Mouse (Mus musculus) midbrain, embryonic 13.5 days (tissue): ENCODE results near the gene Fstl4. TPM values are rescaled to one million over a fixed set of nuclear protein-coding genes. Genes with fewer than 3 reads are reported as not detected.

Experiments used
- ATAC-seq: fragments of 200-750 bp; cut with Nextera tagmentation; 2 replicates; pipeline ENCODE4 v1.8.0; 2017; ENCODE audit warnings: mild to moderate bottlenecking, moderate TSS enrichment, moderate library complexity
- H3K27ac ChIP-seq: fragments of 300-500 bp; sonication (generic); 2 replicates; pipeline ENCODE4 v1.5.1; 2015; ENCODE audit warnings: inconsistent platforms, mild to moderate bottlenecking, moderate library complexity
- H3K27me3 ChIP-seq: fragments of 300-500 bp; sonication (generic); 2 replicates; pipeline ENCODE4 v1.6.1; 2015; ENCODE audit warnings: mild to moderate bottlenecking, inconsistent platforms
- H3K36me3 ChIP-seq: fragments of 300-500 bp; sonication (generic); 2 replicates; pipeline ENCODE4 v1.6.1; 2015; ENCODE audit warnings: mild to moderate bottlenecking, inconsistent platforms
- H3K4me1 ChIP-seq: fragments of 300-500 bp; sonication (generic); replicated peaks from 2 replicates; pipeline ENCODE4 v1.6.1; 2015; ENCODE audit warnings: inconsistent platforms
- H3K4me2 ChIP-seq: fragments of 300-500 bp; sonication (generic); replicated peaks from 2 replicates; pipeline ENCODE4 v1.6.1; 2015; ENCODE audit warnings: moderate library complexity, mild to moderate bottlenecking, inconsistent platforms
- H3K4me3 ChIP-seq: fragments of 300-500 bp; sonication (generic); replicated peaks from 2 replicates; pipeline ENCODE4 v1.5.1; 2015; ENCODE audit warnings: mild to moderate bottlenecking, inconsistent platforms
- H3K9ac ChIP-seq: fragments of 300-500 bp; sonication (generic); replicated peaks from 2 replicates; pipeline ENCODE4 v1.6.1; 2015; ENCODE audit warnings: mild to moderate bottlenecking, inconsistent platforms
- H3K9me3 ChIP-seq: fragments of 300-500 bp; sonication (generic); 2 replicates; pipeline ENCODE4 v1.6.1; 2016; ENCODE audit warnings: mild to moderate bottlenecking, inconsistent platforms
- WGBS: fragments of 180-500 bp; shearing (Covaris S2); methylation state at CpG from one replicate; pipeline ENCODE4 v1.1.7; 2015; 5-methylcytosine and 5-hydroxymethylcytosine counted together
- polyA plus RNA-seq: library from polyadenylated mRNA; unstranded; fragments of >200 nt; fragmentation: Nextera tagmentation; extraction: Ambion mirVana; gene quantifications from 2 replicates; pipeline ENCODE4 v1.2.1, GENCODE M21; 2015

The Fstl4 gene
- polyA plus RNA-seq, 1 experiment from 2014 or later: 5.1 TPM

DNA sequence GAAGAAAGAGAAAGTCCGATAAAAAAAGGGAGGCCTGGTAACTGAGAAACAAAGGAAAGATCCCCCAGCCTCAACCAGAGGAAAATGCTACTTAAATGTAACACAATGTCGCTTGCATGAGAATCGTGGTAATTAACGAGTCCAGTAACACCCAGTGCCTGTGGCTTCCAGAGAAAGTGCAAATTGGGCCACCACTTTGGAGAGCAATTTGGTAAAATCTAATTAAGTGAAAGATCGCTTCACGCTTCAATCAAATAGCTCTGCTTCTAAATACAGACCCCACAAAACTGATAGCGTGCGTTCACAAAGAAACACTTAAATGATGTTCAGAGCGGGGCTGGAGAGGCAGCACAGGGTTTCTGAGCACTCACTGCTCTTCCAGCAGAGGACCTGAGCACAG, 446.4 kb downstream of the Fstl4 start:
- Histone ChIP-seq H3K27ac (no peak overlapping the region), H3K4me2 (no peak overlapping the region), H3K36me3 (no peaks in the 10 kb centered on the region), H3K27me3 (no peaks in the 10 kb centered on the region), H3K4me3 (no peak overlapping the region), H3K9ac (no peak overlapping the region), H3K9me3 (no peaks in the 10 kb centered on the region), H3K4me1 (no peaks in the 10 kb centered on the region)
- no peak for ATAC-seq
- WGBS: 73% methylated on average over 9 of the region's 9 CpGs

GRCm38 (mm10) chr11:53229011-53229410, 464.6 kb downstream of the Fstl4 start:
- no peak overlapping the region for H3K9ac ChIP-seq
- H3K27ac ChIP-seq: no peak overlapping the region
- no peak for ATAC-seq
- H3K4me1 ChIP-seq: no peaks in the 10 kb centered on the region
- 82% methylated on average over 3 of the region's 3 CpGs for WGBS
- no peaks in the 10 kb centered on the region for H3K27me3 ChIP-seq
- peaks cover 3% of the 10 kb centered on the region; the same call in 1 of the 2 replicates for H3K9me3 ChIP-seq
- H3K4me3 ChIP-seq: no peak overlapping the region
- H3K4me2 ChIP-seq: no peak overlapping the region
- H3K36me3 ChIP-seq: no peaks in the 10 kb centered on the region

GRCm38 (mm10) chr11:53231836-53232235, 467.4 kb downstream of the Fstl4 start:
- no peaks in the 10 kb centered on the region for H3K9me3 ChIP-seq
- no peaks in the 10 kb centered on the region for H3K4me1 ChIP-seq
- no peak overlapping the region for H3K4me3 ChIP-seq
- no peak overlapping the region for H3K9ac ChIP-seq
- no peak for ATAC-seq
- no peaks in the 10 kb centered on the region for H3K27me3 ChIP-seq
- 78% methylated on average over 5 of the region's 5 CpGs for WGBS
- no peaks in the 10 kb centered on the region for H3K36me3 ChIP-seq
- H3K4me2 ChIP-seq: no peak overlapping the region
- no peak overlapping the region for H3K27ac ChIP-seq

GRCm38 (mm10) chr11:53233590-53233989, 469.2 kb downstream of the Fstl4 start:
- no peak overlapping the region for H3K4me2 ChIP-seq

More at GRCm38 (mm10) chr11:53233590-53233989, 469.2 kb downstream of the Fstl4 start:
- no peaks in the 10 kb centered on the region for H3K4me1 ChIP-seq
- no peaks in the 10 kb centered on the region for H3K9me3 ChIP-seq
- H3K27me3 ChIP-seq: no peaks in the 10 kb centered on the region
- no peak overlapping the region for H3K4me3 ChIP-seq
- ATAC-seq: no peak
- 89% methylated on average over 9 of the region's 9 CpGs for WGBS
- H3K27ac ChIP-seq: no peak overlapping the region
- no peaks in the 10 kb centered on the region for H3K36me3 ChIP-seq
- no peak overlapping the region for H3K9ac ChIP-seq
